Mouse (Mus musculus): ENCODE measurements around the gene C2cd2l.
A peak's percentile ranks its signal among the peaks of the same experiment; 100 is the strongest.
"Not testable (repeated sequence)": the region's sequence is repeated elsewhere in the genome, so short reads cannot be mapped to it uniquely, and the experiment has no call there.

Gene C2cd2l

DNA sequence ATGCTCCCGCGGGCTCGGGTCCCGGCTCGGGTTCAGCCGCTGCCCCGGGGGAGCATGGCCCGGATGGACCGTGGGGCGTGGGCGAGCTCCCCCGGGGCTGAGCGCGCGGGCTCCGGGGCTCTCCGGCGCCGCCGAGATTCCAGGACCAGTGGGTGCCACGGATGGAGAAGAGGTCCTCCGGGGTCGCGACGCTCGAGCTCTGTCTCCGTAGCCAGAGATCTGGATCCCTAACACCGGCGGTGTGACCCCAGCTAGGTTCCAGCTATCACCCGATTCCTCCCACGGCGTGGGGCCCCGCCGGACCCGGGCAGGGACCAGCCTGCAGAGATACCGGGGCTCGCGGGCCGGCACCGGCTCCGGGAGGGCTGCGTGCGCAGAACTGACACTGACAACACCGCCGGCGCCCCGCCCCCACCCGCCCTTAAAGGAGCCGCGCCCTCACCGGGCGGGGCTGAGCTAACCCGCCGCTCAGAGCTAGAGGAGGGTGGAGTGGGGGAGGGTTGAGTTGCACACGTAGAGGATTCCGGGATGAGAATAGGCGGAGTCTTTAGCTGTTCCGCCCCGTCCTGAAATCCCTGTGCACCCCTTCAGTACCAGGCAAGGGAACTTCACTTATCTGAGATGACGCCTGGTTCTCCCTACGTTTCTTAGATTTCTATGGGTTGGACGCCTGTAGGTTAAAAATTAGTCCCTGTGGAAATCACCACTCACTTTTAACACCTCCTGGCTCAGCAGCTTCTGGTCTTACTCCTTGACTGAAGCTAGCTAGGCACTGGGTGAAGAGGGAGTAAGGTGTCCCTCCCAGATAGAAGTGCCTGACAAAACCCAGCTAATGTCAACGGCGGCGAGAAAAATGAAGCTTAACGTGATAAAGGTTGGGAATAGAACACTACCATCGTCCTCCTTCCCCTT, at the start of gene C2cd2l:
C2cd2l (minus strand) TSS at position 399 of the 912 bp plus-strand sequence.
- peak; percentile 86 to 89 for DNase-seq (ENCODE audit: low spot score in 2 of 2)

DNA sequence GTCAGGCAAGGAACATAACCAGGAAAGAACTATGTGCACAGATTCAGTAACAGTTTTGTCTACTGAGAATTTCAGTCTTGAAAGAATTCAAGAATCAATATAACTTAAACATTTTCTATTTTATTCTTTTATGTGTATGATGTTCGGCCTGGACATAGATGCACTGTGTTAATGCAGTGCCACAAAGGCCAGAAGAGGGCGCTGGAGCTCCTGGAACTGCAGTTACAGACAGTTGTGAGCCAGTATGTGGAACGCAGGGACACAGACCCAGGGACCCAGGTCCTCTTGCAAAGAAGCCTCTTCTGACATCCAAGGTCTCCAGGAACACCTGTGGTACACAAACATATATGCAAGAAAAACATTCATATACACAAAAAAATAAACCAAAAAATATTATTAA, 44.4 kb upstream of the C2cd2l start:
- DNase-seq (ENCODE audit: low spot score in 2 of 2): no peak

DNA sequence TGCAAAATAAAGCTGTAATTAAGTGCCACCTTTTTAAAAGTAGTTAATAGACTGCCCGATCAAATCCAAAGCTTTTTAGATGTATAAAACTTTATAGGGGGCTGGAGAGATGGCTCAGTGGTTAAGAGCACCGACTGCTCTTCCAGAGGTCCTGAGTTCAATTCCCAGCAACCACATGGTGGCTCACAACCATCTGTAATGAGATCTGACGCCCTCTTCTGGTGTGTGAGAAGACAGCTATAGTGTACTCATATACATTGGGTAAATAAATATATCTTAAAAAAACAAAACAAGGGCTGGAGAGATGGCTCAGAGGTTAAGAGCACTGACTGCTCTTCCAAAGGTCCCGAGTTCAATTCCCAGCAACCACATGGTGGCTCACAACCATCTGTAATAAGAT, 41.8 kb upstream of the C2cd2l start:
- not testable (repeated sequence) for DNase-seq (ENCODE audit: low spot score in 2 of 2)

DNA sequence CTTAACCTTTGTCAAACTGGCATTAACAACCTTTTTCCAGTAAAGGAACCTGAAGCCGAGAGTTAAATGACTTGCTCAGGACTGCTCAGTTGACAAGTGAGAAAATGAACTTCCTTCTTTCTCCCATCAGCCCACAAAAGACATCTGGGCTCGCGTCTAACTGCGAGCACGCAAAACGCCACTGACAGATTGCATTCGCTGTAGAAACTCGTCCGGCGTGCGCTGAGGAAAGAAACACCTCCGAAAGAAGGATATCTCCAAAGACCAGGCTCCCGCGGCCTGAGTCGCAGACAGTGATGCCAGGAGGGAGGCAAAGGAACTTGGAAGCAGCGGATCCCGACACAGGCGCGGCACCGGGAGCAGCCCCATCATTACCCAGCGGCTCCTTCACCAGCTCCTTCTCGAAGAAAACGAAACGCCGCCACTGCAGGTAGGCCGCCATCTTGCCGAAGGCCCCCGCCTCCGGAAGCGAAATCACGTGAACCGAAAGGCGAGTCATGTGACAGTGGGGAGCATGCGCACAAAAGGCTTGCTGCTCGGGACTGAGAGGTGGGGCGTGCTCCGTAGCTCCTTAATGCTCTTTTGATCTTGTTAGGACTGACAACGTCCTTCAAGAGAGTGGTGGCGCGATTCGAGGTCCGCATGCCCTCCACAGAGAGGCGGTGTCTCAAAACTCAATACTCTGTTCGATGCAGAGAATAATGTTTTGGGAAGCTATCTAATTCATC, 41.3 kb upstream of the C2cd2l start, which contains the start of gene Vps11:
Vps11 (minus strand) TSS at position 481 of the 728 bp plus-strand sequence.
- DNase-seq (ENCODE audit: low spot score in 2 of 2): peak; percentile 94 to 95

DNA sequence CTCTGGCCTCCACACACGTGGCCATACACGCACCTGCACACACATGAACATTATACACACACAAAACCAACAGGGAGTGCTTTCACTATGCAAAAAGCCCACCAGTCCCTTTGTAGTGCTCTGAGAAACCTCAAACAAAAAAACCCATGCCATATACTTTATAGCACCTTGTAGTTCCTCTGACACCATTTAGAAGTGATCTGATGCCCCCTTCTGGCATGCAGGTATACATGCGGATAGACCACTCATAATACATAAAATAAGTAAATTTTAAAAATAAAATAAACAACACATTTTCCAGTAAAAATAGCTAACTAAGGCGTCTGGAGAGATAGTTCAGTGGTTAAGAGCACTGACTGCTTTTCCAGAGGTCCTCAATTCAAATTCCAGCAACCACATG, 37.1 kb upstream of the C2cd2l start:
- DNase-seq (ENCODE audit: low spot score in 2 of 2): peak in 1 of 2 experiments; percentile 53

DNA sequence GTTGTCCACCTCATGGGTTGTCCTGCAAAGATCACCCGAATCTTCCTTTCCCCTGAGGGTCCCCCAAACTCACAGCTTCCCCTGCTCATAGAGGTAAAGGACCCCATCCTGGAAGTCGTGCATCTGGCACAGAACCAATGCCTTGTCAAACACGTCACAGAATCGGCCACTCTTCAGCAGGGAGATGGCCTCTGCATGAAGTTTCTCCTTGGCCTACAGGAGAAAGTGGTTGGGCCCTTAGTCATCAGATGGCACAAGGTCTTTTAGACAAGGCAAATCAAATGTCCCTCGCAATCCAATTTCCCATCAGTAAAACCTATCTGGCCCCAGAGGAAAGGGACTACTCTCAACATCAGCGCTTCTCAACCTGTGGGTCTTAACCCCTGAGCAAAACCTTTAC, 33.1 kb upstream of the C2cd2l start:
- no peak for DNase-seq (ENCODE audit: low spot score in 2 of 2)

DNA sequence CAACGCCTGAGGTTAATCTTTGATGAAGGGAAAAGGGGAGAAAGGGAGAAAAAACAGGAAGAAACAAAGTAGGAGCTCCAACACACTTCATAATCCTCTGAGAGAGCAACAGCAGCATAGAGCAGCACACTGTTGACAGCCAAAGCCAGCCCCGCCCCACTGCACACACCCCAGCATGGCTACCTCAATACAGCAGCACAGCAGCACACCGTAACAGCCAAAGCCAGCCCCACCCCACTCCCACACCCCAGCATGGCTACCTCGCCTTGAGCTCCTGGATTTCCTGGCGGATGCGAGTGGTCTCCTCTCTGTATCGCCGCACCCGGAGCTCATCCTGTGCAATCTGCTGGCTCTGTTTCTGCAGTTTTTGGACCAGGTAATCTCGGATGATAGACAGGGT, 32.3 kb upstream of the C2cd2l start:
- no peak for DNase-seq (ENCODE audit: low spot score in 2 of 2)

DNA sequence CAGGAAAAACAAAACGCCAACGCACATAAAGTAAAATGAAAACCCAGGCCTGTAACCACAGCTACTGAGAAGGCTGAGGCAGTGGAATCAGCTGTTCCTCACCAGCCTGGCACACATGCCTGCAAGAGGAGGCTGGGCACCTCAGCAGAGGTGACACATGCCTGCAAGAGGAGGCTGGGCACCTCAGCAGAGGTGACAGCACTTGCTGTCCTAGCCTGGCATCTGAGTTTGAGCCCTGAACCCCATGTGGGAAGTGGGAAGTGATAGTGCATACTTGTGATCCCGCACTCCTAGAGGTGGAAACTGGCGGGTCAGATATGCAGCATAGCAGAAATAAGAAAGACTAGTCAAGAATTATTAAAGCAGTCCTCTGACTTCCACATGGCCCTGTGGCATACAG, 31.3 kb upstream of the C2cd2l start:
- no peak for DNase-seq (ENCODE audit: low spot score in 2 of 2)

DNA sequence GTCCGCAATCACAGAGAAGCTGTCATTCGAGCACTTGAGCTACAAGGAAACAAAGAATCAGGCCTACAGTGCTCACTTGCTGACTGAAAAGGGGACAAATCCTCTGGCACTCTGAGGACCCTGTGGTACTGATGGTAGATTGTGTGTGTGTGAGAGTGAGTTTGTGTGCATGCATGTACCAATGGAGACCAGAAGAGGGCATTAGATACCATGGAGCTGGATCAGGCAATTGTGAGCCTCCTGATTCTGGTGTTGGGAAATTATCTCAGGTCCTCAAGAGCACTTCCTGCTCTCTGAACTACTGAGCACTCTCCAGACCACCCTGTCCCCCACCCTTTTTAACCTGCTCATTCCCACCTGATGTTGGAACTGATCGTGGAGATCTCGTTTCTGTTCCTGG, 28.5 kb upstream of the C2cd2l start:
- no peak for DNase-seq (ENCODE audit: low spot score in 2 of 2)

DNA sequence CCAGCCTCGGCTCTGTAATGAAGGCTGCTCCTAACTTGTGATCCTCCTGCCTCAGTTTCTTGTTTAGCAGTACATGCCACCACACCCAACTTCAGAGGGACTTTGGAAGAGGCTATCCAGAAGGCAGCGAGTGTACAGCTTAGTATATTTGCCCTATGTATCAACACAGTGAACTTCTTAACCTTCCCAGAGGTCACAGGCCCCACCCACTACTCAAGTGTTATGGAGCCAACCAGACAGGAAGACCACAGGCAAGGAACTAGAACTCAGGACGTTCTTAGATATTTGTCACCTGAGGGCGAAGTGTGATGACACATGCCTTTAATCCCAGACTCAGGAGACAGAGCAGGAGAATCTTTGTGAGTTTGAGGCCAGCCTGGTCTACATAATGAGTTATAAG, 27.5 kb upstream of the C2cd2l start:
- DNase-seq (ENCODE audit: low spot score in 2 of 2): no peak

DNA sequence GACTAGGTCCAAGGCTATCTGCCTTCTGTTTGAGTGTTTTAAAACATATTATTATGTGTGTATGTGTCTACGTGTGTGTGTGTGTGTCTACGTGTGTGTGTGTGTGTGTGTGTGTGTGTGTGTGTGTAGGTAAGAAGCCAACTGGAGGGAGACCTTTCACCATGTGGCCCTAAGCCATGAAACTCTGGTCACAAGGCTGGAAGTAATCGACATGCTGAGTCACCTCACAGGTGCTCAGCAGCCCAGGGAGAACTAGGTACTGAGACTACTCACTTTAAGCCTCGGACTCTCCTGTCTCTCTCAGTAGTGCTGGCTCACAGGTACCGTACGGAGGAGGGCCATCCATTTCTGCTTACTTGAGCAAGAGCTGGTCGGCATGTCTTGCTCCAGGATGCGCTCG, 27.1 kb upstream of the C2cd2l start:
- DNase-seq (ENCODE audit: low spot score in 2 of 2): no peak

DNA sequence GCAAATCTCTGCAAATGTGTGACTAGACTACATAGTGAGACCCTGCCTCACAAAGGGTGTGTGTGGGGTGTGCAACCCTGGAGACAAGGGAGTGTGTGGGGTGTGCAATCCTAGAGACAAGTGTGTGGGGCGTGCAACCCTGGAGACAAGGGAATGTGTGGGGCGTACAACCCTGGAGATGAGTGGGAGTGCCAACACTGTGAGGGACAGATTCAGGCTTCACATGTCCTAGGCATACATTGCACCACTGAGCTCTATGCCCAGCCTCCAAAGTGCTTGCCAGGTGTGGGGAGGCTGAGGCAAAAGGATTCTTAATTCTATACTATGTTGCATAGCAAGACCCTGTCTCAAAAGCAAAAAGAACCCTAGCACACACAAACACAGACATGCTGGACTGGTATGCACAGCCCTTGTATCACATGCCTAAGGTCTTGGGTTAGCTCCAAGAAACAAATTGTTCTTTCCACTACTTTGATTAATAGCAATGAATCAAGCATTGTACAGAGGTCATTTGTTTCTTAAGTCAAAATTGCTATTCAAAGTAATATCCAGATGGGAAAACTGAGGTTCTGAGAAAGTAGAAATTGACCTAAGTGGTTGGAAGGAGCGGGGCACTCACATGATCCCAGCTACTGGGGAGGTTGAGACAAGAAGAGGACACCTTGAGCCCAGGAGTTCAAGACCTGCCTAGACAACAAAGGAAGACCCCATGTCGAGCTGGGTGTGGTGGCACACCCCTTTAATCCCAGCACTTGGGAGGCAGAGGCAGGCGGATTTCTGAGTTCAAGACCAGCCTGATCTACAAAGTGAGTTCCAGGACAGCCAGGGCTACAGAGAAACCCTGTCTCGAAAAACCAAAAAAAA, 25.7 kb upstream of the C2cd2l start:
- DNase-seq (ENCODE audit: low spot score in 2 of 2): no peak

DNA sequence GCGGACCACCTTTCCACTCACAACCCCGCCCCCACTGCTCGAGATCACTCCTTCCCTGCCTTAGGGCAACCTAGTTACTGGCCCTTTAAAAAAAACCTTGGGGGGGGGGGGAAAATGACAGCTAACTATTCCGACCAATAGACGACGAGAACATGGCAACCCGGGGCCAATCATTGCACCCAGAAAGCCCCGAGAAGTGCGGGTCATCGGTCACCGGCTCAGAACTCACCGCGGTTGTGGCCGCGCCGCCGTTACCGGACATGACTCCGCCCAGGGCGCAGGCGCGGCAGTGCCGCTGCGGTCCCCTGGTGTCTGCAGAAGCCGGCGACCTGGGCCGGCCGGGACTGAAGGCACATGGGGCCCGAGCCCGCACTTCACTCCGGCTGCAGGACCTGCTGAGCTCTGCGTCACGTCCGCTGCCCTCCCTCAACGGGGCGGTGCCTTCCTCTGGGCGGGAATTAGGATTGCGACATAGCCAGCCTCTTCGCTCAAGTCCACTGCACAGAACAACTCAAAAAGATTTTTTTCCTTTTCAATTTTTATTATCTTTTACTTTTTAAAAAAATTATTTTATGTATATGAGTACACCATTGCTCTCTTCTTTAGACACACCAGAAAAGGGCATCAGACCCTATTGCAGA, 23.8 kb upstream of the C2cd2l start, which contains the start of gene Hmbs:
Hmbs (minus strand) TSS at position 448 of the 641 bp plus-strand sequence.
- peak; percentile 89 to 92 for DNase-seq (ENCODE audit: low spot score in 2 of 2)

DNA sequence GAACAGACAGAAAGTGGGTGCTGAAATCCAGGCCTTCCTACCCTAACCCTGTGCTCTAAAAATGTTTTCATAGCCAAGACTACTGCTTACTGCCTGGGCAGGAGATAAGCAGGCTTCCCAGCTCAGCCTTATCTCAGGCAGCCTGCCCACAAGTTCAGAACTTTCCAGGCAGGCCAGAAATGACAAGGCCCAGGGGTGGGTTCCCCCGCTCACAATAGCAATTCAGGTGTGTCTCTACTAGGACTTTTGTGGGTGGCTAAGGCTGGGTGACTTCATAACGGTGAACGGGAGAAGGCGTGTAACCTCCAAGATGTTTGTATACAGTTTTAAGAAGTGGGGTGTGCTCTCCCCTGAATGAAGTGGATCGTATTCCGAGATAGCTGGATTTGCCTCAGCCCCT, 23.2 kb upstream of the C2cd2l start:
- peak; percentile 69 to 76 for DNase-seq (ENCODE audit: low spot score in 2 of 2)

DNA sequence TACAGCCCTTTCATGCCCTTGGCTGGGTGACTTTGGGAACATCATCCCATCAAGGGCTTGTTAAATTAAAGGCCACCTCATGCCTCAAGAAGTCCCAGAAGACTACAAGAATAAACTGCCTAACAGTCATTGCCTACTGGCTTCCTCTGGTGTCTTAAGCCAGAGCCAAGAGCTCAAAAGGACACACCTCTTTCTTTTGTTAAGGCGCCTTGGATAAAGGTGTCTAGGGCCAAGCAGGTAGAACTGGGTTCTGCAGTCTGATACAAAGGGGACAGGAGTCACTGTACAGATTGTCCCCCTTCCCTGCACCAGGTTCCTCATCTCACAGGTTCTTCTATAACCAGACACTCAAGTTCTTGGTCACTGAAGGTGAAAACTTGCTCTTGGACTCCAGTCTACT, 22.5 kb upstream of the C2cd2l start:
- DNase-seq (ENCODE audit: low spot score in 2 of 2): no peak

DNA sequence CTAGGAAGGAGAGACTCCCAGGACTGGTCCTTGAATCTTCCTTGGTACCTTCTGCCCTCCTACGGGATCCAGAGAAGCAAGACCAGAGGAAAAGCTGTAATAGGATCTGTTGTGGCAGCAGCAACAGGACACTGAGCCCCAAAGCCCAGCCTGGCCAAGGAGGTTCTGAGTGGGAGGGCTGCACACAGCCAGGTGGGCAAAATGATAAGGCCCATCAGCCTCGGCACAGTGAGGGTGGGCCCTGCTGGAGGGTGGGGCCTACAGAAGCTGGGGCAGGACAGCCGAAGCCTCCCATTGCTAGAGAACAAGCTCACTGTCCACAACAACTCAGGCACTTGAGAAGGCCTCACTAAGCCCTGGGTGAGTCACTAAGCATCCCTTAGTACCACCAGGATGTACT, 22.1 kb upstream of the C2cd2l start:
- peak; percentile 73 to 81 for DNase-seq (ENCODE audit: low spot score in 2 of 2)

DNA sequence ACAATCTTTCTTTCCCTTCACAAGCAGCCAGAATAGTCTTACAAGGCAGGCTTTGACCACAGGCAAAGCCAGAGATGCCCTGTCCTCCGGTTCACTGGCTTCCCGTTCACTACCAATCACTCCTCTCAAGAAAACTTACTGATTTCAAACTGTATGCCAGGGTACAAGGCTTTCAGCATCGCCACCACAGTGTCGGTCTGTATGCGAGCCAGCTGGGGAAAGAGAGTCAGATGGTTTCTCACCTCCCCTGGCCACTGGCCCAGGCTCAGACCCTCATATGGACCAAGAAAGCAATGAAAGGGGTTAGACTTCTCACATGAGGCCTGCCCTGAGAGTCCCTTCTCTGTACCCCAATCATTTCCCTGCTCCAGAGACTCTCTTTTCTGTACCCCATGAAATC, 21.4 kb upstream of the C2cd2l start:
- no peak for DNase-seq (ENCODE audit: low spot score in 2 of 2)

DNA sequence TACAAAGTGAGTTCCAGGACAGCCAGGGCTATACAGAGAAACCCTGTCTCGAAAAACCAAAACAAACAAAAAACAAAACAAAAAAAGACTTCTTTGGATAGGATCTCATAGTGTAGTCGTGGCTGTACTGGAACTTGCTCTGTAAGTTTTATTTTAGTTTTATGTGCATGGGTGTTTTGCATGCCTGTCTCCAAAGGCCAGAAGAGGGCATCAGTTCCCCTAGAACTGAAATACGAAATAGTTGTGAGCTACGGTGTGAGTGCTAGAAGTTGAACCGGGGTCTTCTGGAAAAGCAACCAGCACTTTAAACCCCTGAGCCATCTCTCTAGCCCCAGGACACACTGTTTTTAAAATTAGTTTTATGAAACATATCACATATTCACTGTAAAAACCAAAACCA, 18.5 kb upstream of the C2cd2l start:
- no peak for DNase-seq (ENCODE audit: low spot score in 2 of 2)

DNA sequence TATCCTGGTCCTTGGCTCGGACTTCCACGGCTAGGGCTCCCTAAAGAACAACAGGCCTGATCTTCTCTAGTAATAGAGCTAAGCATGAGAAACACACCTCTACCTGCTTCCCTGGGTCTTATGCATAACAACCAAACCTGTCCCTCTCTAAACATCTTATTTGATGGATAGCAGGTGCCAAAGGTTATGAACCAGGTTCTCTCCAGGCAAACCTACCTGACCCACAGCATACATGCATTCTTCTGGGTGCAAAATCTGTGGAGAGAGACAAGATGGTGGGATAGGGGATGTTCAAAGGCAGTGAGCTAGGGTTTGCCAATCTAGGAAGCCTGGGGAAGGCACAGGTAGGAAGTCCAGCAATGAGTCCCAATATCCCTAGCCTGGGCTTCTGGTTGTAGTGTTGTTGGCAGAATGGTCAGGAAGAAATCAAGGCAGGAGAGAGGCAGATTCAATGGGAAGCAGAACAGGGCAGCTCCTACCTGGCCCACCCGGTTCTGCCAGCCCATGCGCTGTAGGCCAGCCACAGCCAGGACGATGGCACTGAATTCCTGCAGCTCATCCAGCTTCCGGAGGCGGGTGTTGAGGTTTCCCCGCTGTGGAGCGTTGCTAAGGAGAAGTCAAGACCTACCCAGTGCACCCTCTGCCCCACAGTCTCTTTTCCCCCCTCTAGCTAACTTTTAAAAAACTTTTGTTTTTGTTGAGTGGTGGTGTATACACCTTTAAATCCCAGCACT, 17.5 kb upstream of the C2cd2l start:
- DNase-seq (ENCODE audit: low spot score in 2 of 2): no peak

DNA sequence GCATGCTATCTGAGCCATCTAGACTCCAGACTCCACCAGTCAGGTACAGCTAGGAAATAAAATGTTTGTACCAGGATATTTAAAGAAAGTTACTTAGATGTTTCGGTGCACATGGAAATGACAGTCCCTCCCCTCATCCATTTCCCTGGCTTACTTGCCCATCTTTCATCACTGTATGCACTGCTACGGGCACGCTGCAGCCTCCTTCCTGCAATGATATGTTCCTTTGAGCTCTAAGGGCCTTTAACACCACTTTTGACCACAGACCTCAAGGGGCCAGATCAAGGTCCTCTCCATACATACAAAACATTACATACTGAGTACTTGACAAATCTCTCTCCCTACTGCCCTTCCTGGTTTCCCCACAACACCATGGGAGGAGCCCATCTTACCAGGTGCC, 16.9 kb upstream of the C2cd2l start:
- no peak for DNase-seq (ENCODE audit: low spot score in 2 of 2)

DNA sequence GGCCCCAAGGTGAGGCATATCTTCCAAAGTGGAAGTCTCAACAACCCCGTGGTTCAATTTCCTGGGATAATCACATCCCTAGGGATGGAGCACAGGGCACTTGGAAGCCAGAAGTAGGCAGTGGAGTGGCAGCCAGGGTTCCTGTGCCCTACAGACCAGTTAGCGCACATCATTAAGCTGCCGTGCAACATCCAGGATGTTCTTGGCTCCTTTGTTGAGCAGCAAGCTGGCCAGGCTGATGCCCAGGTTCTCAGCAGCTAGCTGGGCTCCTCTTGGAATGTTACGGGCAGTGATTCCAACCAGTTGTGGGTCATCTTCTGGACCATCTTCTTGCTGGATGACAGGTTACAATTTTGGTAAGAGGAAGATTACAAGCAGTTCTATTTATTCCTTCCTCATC, 16.4 kb upstream of the C2cd2l start:
- DNase-seq (ENCODE audit: low spot score in 2 of 2): not testable (repeated sequence)
